Mouse (Mus musculus): ENCODE results near the gene Gon4l.
A peak's percentile ranks its signal among the peaks of the same experiment; 100 is the strongest.
"Not testable (repeated sequence)": the region's sequence is repeated elsewhere in the genome, so short reads cannot be mapped to it uniquely, and the experiment has no call there.

The Gon4l gene

GRCm38 (mm10) chr3:88834951-88835491 lies at the start of gene Gon4l:
Gene Gon4l, plus strand, starts transcription at chr3:88835231.
- TF ChIP-seq GATA4 (IDR thresholded peaks at IDR 0.05; ENCODE audit: insufficient replicate concordance, low read length) = not testable (repeated sequence)

- TF ChIP-seq GATA4 (IDR thresholded peaks at IDR 0.05; ENCODE audit: insufficient replicate concordance, low read length) = no peak
Observed at GRCm38 (mm10) chr3:88803910-88804540, 31.0 kb upstream of the Gon4l start.

GRCm38 (mm10) chr3:88825710-88826109 lies 9.3 kb upstream of the Gon4l start:
- no peak for TF ChIP-seq GATA4 (IDR thresholded peaks at IDR 0.05; ENCODE audit: insufficient replicate concordance, low read length)

GRCm38 (mm10) chr3:88827231-88827630 lies 7.8 kb upstream of the Gon4l start:
- TF ChIP-seq GATA4 (IDR thresholded peaks at IDR 0.05; ENCODE audit: insufficient replicate concordance, low read length) = no peak

- no peak for TF ChIP-seq GATA4 (IDR thresholded peaks at IDR 0.05; ENCODE audit: insufficient replicate concordance, low read length)
Observed at GRCm38 (mm10) chr3:88849172-88849571, 14.1 kb downstream of the Gon4l start.

- TF ChIP-seq GATA4 (IDR thresholded peaks at IDR 0.05; ENCODE audit: insufficient replicate concordance, low read length) = no peak
Observed at GRCm38 (mm10) chr3:88855837-88856236, 20.8 kb downstream of the Gon4l start.

GRCm38 (mm10) chr3:88862129-88862528 lies 27.1 kb downstream of the Gon4l start:
- TF ChIP-seq GATA4 (IDR thresholded peaks at IDR 0.05; ENCODE audit: insufficient replicate concordance, low read length) = no peak

GRCm38 (mm10) chr3:88904803-88905202 lies 69.8 kb downstream of the Gon4l start:
- no peak for TF ChIP-seq GATA4 (IDR thresholded peaks at IDR 0.05; ENCODE audit: insufficient replicate concordance, low read length)

GRCm38 (mm10) chr3:88905209-88905608 lies 70.2 kb downstream of the Gon4l start:
- TF ChIP-seq GATA4 (IDR thresholded peaks at IDR 0.05; ENCODE audit: insufficient replicate concordance, low read length) = no peak

GRCm38 (mm10) chr3:88905741-88906140 lies 70.7 kb downstream of the Gon4l start:
- no peak for TF ChIP-seq GATA4 (IDR thresholded peaks at IDR 0.05; ENCODE audit: insufficient replicate concordance, low read length)

GRCm38 (mm10) chr3:88906393-88907159 lies 71.5 kb downstream of the Gon4l start:
- TF ChIP-seq GATA4 (IDR thresholded peaks at IDR 0.05; ENCODE audit: insufficient replicate concordance, low read length) = no peak

GRCm38 (mm10) chr3:88912585-88912984 lies 77.6 kb downstream of the Gon4l start:
- no peak for TF ChIP-seq GATA4 (IDR thresholded peaks at IDR 0.05; ENCODE audit: insufficient replicate concordance, low read length)

- peak; percentile 7; the same call in 1 of the 2 replicates for TF ChIP-seq GATA4 (IDR thresholded peaks at IDR 0.05; ENCODE audit: insufficient replicate concordance, low read length)
Observed at GRCm38 (mm10) chr3:88913511-88914383, 78.7 kb downstream of the Gon4l start, which contains the start of gene Msto1. Gene Msto1, minus strand, starts transcription at chr3:88913999.

- TF ChIP-seq GATA4 (IDR thresholded peaks at IDR 0.05; ENCODE audit: insufficient replicate concordance, low read length) = peak; percentile 72; the same call in 1 of the 2 replicates
Observed at GRCm38 (mm10) chr3:88914384-88914810, 79.4 kb downstream of the Gon4l start.

- no peak for TF ChIP-seq GATA4 (IDR thresholded peaks at IDR 0.05; ENCODE audit: insufficient replicate concordance, low read length)
Observed at GRCm38 (mm10) chr3:88918981-88919380, 84.0 kb downstream of the Gon4l start.
